Mouse (Mus musculus) heart, embryonic 15.5 days (tissue): ENCODE measurements around the gene Lmo7. TPM values are rescaled to one million over a fixed set of nuclear protein-coding genes. Genes with fewer than 3 reads are reported as not detected.

Experiments used
- ATAC-seq: fragments of 200-750 bp; cut with Nextera tagmentation; replicated peaks from 2 replicates; pipeline ENCODE4 v1.8.0; 2017; ENCODE audit warnings: low read depth, moderate TSS enrichment; ENCODE audit not compliant: insufficient number of reproducible peaks, insufficient read depth, low FRiP score
- H3K27ac ChIP-seq: fragments of 300-500 bp; sonication (generic); 2 replicates; pipeline ENCODE4 v1.5.1; 2015; ENCODE audit warnings: mild to moderate bottlenecking, inconsistent platforms
- H3K27me3 ChIP-seq: fragments of 300-500 bp; sonication (generic); 2 replicates; pipeline ENCODE4 v1.6.1; 2015; ENCODE audit warnings: inconsistent platforms
- H3K36me3 ChIP-seq: fragments of 300-500 bp; sonication (generic); 2 replicates; pipeline ENCODE4 v1.6.1; 2015; ENCODE audit warnings: mild to moderate bottlenecking, inconsistent platforms
- H3K4me1 ChIP-seq: fragments of 300-500 bp; sonication (generic); replicated peaks from 2 replicates; pipeline ENCODE4 v1.6.1; 2015; ENCODE audit warnings: inconsistent platforms
- H3K4me2 ChIP-seq: fragments of 300-500 bp; sonication (generic); 2 replicates; pipeline ENCODE4 v1.6.1; 2015; ENCODE audit warnings: inconsistent platforms, mild to moderate bottlenecking, moderate library complexity
- H3K4me3 ChIP-seq: fragments of 300-500 bp; sonication (generic); 2 replicates; pipeline ENCODE4 v1.5.1; 2015; ENCODE audit warnings: mild to moderate bottlenecking, inconsistent platforms
- H3K9ac ChIP-seq: fragments of 300-500 bp; sonication (generic); 2 replicates; pipeline ENCODE4 v1.6.1; 2015; ENCODE audit warnings: mild to moderate bottlenecking, inconsistent platforms
- H3K9me3 ChIP-seq: fragments of 300-500 bp; sonication (generic); replicated peaks from 2 replicates; pipeline ENCODE4 v1.6.1; 2016; ENCODE audit warnings: inconsistent platforms
- WGBS: fragments of 180-500 bp; shearing (Covaris S2); methylation state at CpG from one replicate; pipeline ENCODE4 v1.1.7; 2015; ENCODE audit warnings: mixed read lengths; 5-methylcytosine and 5-hydroxymethylcytosine counted together
- polyA plus RNA-seq: library from polyadenylated mRNA; unstranded; fragments of >200 nt; fragmentation: Nextera tagmentation; extraction: Ambion mirVana; gene quantifications from 2 replicates; pipeline ENCODE4 v1.2.1, GENCODE M21; 2015

The Lmo7 gene
- polyA plus RNA-seq, 1 experiment from 2014 or later, result 261 TPM

- ATAC-seq, result no peak
- H3K9me3 ChIP-seq, result no peaks in the 10 kb centered on the region
- 67% methylated on average over 6 of the region's 6 CpGs for WGBS
- H3K36me3 ChIP-seq, result no peaks in the 10 kb centered on the region
- no peak overlapping the region for H3K9ac ChIP-seq
- no peaks in the 10 kb centered on the region for H3K27me3 ChIP-seq
- H3K4me2 ChIP-seq, result no peak overlapping the region
- H3K4me1 ChIP-seq, result no peaks in the 10 kb centered on the region
- H3K27ac ChIP-seq, result no peak overlapping the region
- no peak overlapping the region for H3K4me3 ChIP-seq
These were observed 234.6 kb downstream of the Lmo7 start for GRCm38 (mm10) chr14:101964381-101964780.

- H3K36me3 ChIP-seq, result no peaks in the 10 kb centered on the region
- no peaks in the 10 kb centered on the region for H3K27me3 ChIP-seq
- no peak overlapping the region for H3K27ac ChIP-seq
- H3K9me3 ChIP-seq, result no peaks in the 10 kb centered on the region
- 41% methylated on average over 1 of the region's 1 CpGs for WGBS
- no peaks in the 10 kb centered on the region for H3K4me1 ChIP-seq
- no peak overlapping the region for H3K4me2 ChIP-seq
- H3K9ac ChIP-seq, result no peak overlapping the region
- H3K4me3 ChIP-seq, result no peak overlapping the region
- ATAC-seq, result no peak
These were observed 235.2 kb downstream of the Lmo7 start for GRCm38 (mm10) chr14:101964956-101965355.

GRCm38 (mm10) chr14:101972764-101973163, 243.0 kb downstream of the Lmo7 start:
- H3K4me1 ChIP-seq, result no peaks in the 10 kb centered on the region
- no peak for ATAC-seq
- H3K9ac ChIP-seq, result no peak overlapping the region
- no peak overlapping the region for H3K27ac ChIP-seq
- H3K4me2 ChIP-seq, result no peak overlapping the region
- no peaks in the 10 kb centered on the region for H3K36me3 ChIP-seq
- 79% methylated on average over 1 of the region's 1 CpGs for WGBS
- no peak overlapping the region for H3K4me3 ChIP-seq
- H3K27me3 ChIP-seq, result no peaks in the 10 kb centered on the region
- no peaks in the 10 kb centered on the region for H3K9me3 ChIP-seq

- Histone ChIP-seq H3K9ac (no peak overlapping the region), H3K4me2 (no peak overlapping the region), H3K36me3 (no peaks in the 10 kb centered on the region), H3K4me1 (no peaks in the 10 kb centered on the region), H3K27me3 (no peaks in the 10 kb centered on the region), H3K4me3 (no peak overlapping the region), H3K27ac (no peak overlapping the region), H3K9me3 (no peaks in the 10 kb centered on the region)
- no peak for ATAC-seq
- WGBS, result 63% methylated on average over 6 of the region's 6 CpGs
These were observed 243.4 kb downstream of the Lmo7 start for GRCm38 (mm10) chr14:101973171-101973570.

- no peak overlapping the region for H3K4me3 ChIP-seq
- WGBS, result 83% methylated on average over 11 of the region's 11 CpGs
- no peak overlapping the region for H3K27ac ChIP-seq
- ATAC-seq, result no peak
- H3K36me3 ChIP-seq, result no peaks in the 10 kb centered on the region
- H3K9me3 ChIP-seq, result no peaks in the 10 kb centered on the region
- H3K4me1 ChIP-seq, result no peaks in the 10 kb centered on the region
- no peak overlapping the region for H3K4me2 ChIP-seq
- H3K27me3 ChIP-seq, result no peaks in the 10 kb centered on the region
- no peak overlapping the region for H3K9ac ChIP-seq
These were observed 246.4 kb downstream of the Lmo7 start for GRCm38 (mm10) chr14:101976021-101976685.

Other genes starting within 250 kb of the Lmo7 start
- 25.5 and 26.2 TPM in 2 replicates for gene Tbc1d4, start 120.8 kb upstream of the Lmo7 start, polyA plus RNA-seq
- 65.4 and 71.8 TPM in 2 replicates for gene Commd6, start 89.3 kb upstream of the Lmo7 start, polyA plus RNA-seq
- 76.9 and 78.9 TPM in 2 replicates for gene Uchl3, start 76.0 kb upstream of the Lmo7 start, polyA plus RNA-seq
- gene Gm9922, start 143 bp upstream of the Lmo7 start, polyA plus RNA-seq, result 3.0 and 4.3 TPM in 2 replicates